Mouse (Mus musculus) midbrain, embryonic 11.5 days (tissue): Measurements from ENCODE around the gene Disc1. TPM values are rescaled to one million over a fixed set of nuclear protein-coding genes. Genes with fewer than 3 reads are reported as not detected.

ENCODE experiments used
- ATAC-seq: fragments of 200-750 bp; cut with Nextera tagmentation; 2 replicates; pipeline ENCODE4 v1.8.0; 2017; ENCODE audit warnings: moderate TSS enrichment, moderate library complexity; ENCODE audit not compliant: low FRiP score
- DNase-seq: peaks from one replicate; pipeline ENCODE4 v3.0.0; 2015; ENCODE audit warnings: low spot score; ENCODE audit errors: missing footprints
- H3K27ac ChIP-seq: fragments of 300-500 bp; sonication (generic); 2 replicates; pipeline ENCODE4 v1.5.1; 2014; ENCODE audit warnings: low read depth, low read length
- H3K27me3 ChIP-seq: fragments of 300-500 bp; sonication (generic); 2 replicates; pipeline ENCODE4 v1.6.1; 2014; ENCODE audit warnings: mild to moderate bottlenecking, low read length, moderate library complexity, mixed read lengths; ENCODE audit not compliant: control insufficient read depth, insufficient read depth
- H3K36me3 ChIP-seq: fragments of 300-500 bp; sonication (generic); 2 replicates; pipeline ENCODE4 v1.6.1; 2014; ENCODE audit warnings: mild to moderate bottlenecking, low read length, moderate library complexity, mixed read lengths; ENCODE audit not compliant: control insufficient read depth, insufficient read depth
- H3K4me1 ChIP-seq: fragments of 300-500 bp; sonication (generic); 2 replicates; pipeline ENCODE4 v1.6.1; 2014; ENCODE audit warnings: low read length; ENCODE audit not compliant: control insufficient read depth, insufficient read depth
- H3K4me2 ChIP-seq: fragments of 300-500 bp; sonication (generic); 2 replicates; pipeline ENCODE4 v1.6.1; 2014; ENCODE audit warnings: mild to moderate bottlenecking, moderate library complexity
- H3K4me3 ChIP-seq: fragments of 300-500 bp; sonication (generic); 2 replicates; pipeline ENCODE4 v1.5.1; 2014; ENCODE audit warnings: low read depth, low read length
- H3K9ac ChIP-seq: fragments of 300-500 bp; sonication (generic); 2 replicates; pipeline ENCODE4 v1.6.1; 2014; ENCODE audit warnings: low read length
- H3K9me3 ChIP-seq: fragments of 300-500 bp; sonication (generic); 2 replicates; pipeline ENCODE4 v1.6.1; 2016; ENCODE audit warnings: low read length; ENCODE audit not compliant: control insufficient read depth
- WGBS: fragments of 180-500 bp; shearing (Covaris S2); extraction: QIAGEN DNeasy Blood & Tissue Kit; methylation state at CpG from one replicate; pipeline ENCODE4 v1.1.7; 2014; 5-methylcytosine and 5-hydroxymethylcytosine counted together
- polyA plus RNA-seq: library from polyadenylated mRNA; unstranded; fragments of >200 nt; fragmentation: Nextera tagmentation; extraction: Ambion mirVana; gene quantifications from 2 replicates; pipeline ENCODE4 v1.2.1, GENCODE M21; 2014

Gene Disc1
- polyA plus RNA-seq, 1 experiment from 2014 or later, result 0.82 TPM

DNA sequence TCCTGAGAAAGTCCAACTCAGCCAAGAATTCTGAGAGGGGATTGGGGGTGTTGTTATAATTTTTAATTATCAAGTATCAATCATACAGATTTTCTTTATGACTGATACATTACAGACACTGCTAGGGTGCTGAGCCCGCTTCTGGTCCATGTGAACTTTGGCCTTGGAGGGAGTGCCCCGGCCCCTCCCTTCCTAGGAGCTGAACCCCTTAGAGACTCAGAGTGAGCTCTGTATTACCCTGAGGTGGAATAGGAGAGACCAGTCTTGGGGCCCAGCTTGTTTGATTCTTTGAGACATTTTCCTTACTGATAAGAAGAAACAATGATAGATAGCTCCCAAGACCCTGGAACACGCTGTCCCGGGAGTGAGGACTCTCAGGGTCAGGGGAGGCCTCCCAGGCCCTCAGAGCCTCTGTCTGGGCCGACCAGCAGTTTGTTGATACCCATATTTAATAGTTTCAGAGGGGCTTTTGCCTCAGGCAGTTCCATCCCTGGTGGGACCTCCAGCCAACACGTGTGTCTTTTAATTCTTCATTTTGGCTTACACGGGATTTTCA is 192.8 kb downstream of the Disc1 start:
- H3K9me3 ChIP-seq, result no peaks in the 10 kb centered on the region
- no peaks in the 10 kb centered on the region for H3K36me3 ChIP-seq
- H3K27ac ChIP-seq, result no peak overlapping the region
- H3K9ac ChIP-seq, result no peak overlapping the region
- no peak overlapping the region for H3K4me3 ChIP-seq
- H3K4me1 ChIP-seq, result peaks cover 4% of the 10 kb centered on the region
- ATAC-seq (no peak), DNase-seq (no peak)
- WGBS, result 50% methylated on average over 7 of the region's 7 CpGs
- H3K4me2 ChIP-seq, result no peak overlapping the region
- H3K27me3 ChIP-seq, result 0 out of 2 replicates have a peak, but pooled peaks cover 2% of the 10 kb centered on the region

DNA sequence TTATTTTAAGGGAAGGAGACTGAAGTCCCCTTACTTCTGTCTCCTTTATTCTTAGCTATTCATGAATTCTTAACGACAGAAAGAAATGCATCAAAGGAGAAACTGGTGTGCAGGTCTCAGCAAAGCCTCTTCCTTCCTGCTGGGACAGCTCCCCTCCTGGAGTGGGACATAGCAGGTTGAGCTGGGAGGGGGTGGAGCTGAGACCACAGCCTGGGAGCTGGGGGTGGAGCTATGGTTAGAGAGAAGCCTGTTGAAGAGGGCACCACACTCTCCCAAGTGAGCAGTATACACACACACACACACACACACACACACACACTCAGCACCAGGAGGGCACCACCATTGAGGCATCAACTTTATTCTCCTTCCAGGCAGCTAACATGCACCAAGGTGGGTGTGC is 193.4 kb downstream of the Disc1 start:
- WGBS, result 0% methylated on average over 1 of the region's 1 CpGs
- Histone ChIP-seq H3K4me2 (no peak overlapping the region), H3K27me3 (0 out of 2 replicates have a peak, but pooled peaks cover 2% of the 10 kb centered on the region), H3K4me3 (no peak overlapping the region), H3K9me3 (no peaks in the 10 kb centered on the region), H3K36me3 (no peaks in the 10 kb centered on the region), H3K9ac (no peak overlapping the region), H3K27ac (no peak overlapping the region), H3K4me1 (no peaks in the 10 kb centered on the region; the same call in 1 of the 2 replicates)
- ATAC-seq (no peak), DNase-seq (no peak)

DNA sequence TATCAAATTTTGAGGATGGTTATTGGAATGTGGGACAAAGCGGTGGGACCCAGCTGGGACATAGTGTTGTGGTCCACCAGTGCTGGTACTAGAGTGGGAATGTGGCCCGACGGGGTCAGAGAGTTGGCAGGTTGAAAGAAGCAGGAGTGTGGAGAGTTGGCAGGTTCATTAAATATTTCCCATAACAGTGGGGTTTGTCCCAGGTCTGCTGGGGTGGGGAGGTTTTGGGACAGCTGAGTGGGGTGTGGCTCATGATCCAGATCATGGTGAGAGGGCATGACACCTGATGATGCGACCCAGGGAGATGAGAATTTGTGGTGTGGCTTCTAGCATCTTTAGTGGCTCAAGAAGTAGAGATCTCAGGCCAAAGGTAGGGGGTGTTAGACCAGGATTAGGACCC is 199.0 kb downstream of the Disc1 start:
- DNase-seq (no peak), ATAC-seq (no peak)
- H3K27ac ChIP-seq, result no peak overlapping the region
- H3K9me3 ChIP-seq, result no peaks in the 10 kb centered on the region
- WGBS, result 93% methylated on average over 4 of the region's 4 CpGs
- no peak overlapping the region for H3K4me2 ChIP-seq
- H3K9ac ChIP-seq, result no peak overlapping the region
- no peak overlapping the region for H3K4me3 ChIP-seq
- 0 out of 2 replicates have a peak, but pooled peaks cover 2% of the 10 kb centered on the region for H3K27me3 ChIP-seq
- H3K36me3 ChIP-seq, result no peaks in the 10 kb centered on the region
- peaks cover 20% of the 10 kb centered on the region for H3K4me1 ChIP-seq

DNA sequence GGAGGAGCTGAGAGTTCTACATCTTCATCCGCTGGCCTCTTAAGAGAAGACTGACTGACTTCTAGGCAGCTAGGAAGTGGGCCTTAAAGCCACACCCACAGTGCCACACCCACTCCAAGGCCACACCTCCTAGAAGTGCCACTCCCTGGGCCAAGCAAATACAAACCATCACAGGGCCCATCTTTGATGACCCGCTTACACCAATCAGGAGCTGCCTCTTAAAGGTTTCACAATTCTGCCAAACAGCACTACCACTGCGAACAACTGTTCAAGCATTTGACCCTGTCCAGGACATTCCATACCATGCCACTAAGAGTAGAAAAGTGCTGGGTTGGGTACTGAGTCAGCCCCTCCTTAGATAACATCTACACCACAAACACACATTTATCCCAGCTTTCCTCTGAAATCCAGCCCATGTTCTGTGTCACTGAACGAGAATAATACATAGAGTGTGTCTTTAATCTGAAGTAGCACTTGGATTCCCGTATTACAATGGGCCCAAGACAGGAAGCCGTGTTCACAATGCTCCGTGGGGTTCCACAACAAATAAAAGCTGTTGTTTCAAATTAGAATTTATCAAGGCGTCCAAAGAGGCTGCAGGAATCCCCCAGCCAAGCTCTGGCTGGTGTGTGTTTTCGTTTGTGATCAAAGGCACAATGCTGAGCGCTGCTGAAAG is 199.6 kb downstream of the Disc1 start:
- peaks cover 20% of the 10 kb centered on the region for H3K4me1 ChIP-seq
- 21% methylated on average over 10 of the region's 10 CpGs for WGBS
- peak overlapping the region; percentile 65 for H3K9ac ChIP-seq
- H3K27ac ChIP-seq, result peak overlapping the region; percentile 87
- ATAC-seq, result peak; percentile 47; the same call in 1 of the 2 replicates
- H3K9me3 ChIP-seq, result no peaks in the 10 kb centered on the region
- H3K27me3 ChIP-seq, result 0 out of 2 replicates have a peak, but pooled peaks cover 2% of the 10 kb centered on the region
- peak overlapping the region; percentile 34 for H3K4me3 ChIP-seq
- DNase-seq, result peak; percentile 85
- no peaks in the 10 kb centered on the region for H3K36me3 ChIP-seq
- peak overlapping the region; percentile 73 for H3K4me2 ChIP-seq

DNA sequence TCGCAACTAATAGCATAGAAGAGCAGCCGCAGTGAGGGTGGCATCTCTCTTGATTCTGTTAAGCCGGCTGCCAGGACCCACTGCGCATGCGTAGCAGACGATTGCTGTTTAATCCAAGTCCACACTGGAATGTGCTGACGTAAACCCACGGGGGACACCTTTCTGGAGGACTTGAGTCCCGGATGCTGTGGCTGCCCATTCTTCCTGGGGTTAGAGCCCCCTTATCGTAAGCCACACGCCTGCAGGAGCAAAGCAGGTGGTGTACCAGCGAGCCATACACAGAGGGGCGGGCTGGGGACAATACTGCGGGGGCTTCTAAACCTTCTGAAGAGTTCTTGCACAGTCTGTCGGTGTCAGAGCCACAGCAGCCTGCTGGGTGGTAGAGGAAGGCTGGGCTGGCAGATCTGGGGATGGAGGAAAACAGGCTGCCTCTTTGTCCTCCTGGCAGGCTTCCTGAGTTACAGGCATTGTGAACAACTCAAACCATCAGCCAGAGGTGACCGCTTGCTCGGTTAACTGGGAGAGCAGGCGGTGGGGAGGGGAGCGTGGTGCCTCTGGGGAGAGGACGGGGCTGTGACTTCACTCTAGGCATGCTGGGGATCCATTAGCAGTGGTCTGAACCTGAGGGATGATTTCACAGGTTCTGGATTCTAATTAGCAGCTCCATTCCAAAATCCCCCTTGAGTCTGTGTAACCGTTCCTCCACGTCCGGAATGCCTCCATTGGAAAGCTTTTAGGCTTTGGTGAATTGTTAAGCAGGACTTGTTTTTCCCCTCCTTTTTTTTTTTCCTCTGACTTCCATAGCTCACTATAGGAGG is 200.4 kb downstream of the Disc1 start:
- 4% methylated on average over 23 of the region's 23 CpGs for WGBS
- ATAC-seq (peak; percentile 74), DNase-seq (peak; percentile 99)
- H3K4me2 ChIP-seq, result peak overlapping the region; percentile 73
- peak overlapping the region; percentile 34 for H3K4me3 ChIP-seq
- peak overlapping the region; percentile 87 for H3K27ac ChIP-seq
- peak overlapping the region; percentile 65 for H3K9ac ChIP-seq
- no peaks in the 10 kb centered on the region for H3K36me3 ChIP-seq
- H3K4me1 ChIP-seq, result peaks cover 20% of the 10 kb centered on the region
- 0 out of 2 replicates have a peak, but pooled peaks cover 2% of the 10 kb centered on the region for H3K27me3 ChIP-seq
- no peaks in the 10 kb centered on the region for H3K9me3 ChIP-seq

DNA sequence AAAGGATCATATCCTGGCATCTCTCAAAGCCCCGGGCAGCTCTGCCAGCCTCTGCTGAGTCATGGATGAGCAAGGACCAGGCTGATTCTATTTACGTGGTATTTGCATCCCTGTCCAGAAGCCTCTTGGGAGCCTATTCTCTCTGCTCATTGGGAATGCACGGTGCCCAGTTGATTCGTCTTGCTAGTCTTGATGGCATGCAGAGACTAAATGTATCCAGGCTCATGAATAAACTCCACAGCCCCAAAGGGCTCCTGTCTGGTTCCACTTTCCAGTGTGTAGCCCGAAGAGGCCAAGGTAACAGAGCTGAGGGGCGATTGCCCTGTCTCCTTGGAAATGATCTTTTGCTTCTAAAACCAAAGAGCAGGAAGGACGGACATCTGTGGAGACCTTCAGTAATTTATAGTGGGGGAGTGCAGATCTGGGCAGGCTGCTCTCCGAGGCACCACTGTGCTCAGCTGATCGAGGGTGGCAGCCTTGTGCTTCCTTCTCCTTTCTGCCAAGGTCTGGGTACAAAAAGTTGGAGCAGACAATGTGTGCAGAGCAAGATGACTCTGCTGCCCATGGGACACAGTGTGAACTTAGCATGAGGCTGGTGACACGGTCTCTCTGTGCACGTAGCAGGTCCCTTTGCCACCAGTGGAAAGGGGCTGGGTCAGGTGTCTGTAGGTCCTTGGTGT is 201.2 kb downstream of the Disc1 start:
- 35% methylated on average over 11 of the region's 11 CpGs for WGBS
- H3K4me2 ChIP-seq, result peak overlapping the region; percentile 73
- H3K4me3 ChIP-seq, result no peak overlapping the region; the same call in 1 of the 2 replicates
- DNase-seq, result peak; percentile 92
- H3K36me3 ChIP-seq, result no peaks in the 10 kb centered on the region
- 0 out of 2 replicates have a peak, but pooled peaks cover 2% of the 10 kb centered on the region for H3K27me3 ChIP-seq
- peak overlapping the region; percentile 65; the same call in 1 of the 2 replicates for H3K9ac ChIP-seq
- no peaks in the 10 kb centered on the region for H3K9me3 ChIP-seq
- ATAC-seq, result peak; percentile 83
- peaks cover 20% of the 10 kb centered on the region for H3K4me1 ChIP-seq
- H3K27ac ChIP-seq, result peak overlapping the region; percentile 87; the same call in 1 of the 2 replicates

DNA sequence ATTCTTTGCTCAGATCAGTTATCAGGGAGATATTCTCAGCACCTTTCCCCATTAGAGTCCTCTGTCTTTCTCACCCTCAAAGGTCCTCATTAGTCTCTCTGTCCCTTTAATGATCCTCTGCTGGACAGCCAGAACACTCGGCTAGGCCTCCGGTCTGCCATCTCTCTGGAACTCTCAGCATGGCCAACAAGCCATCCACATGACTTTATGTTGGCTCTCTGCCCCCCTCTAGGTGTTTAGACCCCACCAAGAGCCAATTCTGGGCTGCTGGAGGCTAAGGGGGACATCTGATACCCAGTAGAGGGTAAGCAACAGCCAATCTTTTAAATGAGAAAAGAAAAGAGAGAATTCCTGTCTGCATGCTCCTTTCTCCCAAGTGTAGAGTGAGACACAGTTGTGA is 203.7 kb downstream of the Disc1 start:
- Histone ChIP-seq H3K9me3 (no peaks in the 10 kb centered on the region), H3K4me1 (peaks cover 20% of the 10 kb centered on the region), H3K27ac (no peak overlapping the region), H3K9ac (no peak overlapping the region), H3K27me3 (no peaks in the 10 kb centered on the region), H3K4me2 (no peak overlapping the region), H3K36me3 (no peaks in the 10 kb centered on the region), H3K4me3 (no peak overlapping the region)
- no peak for ATAC-seq
- 65% methylated on average over 2 of the region's 2 CpGs for WGBS
- no peak for DNase-seq

DNA sequence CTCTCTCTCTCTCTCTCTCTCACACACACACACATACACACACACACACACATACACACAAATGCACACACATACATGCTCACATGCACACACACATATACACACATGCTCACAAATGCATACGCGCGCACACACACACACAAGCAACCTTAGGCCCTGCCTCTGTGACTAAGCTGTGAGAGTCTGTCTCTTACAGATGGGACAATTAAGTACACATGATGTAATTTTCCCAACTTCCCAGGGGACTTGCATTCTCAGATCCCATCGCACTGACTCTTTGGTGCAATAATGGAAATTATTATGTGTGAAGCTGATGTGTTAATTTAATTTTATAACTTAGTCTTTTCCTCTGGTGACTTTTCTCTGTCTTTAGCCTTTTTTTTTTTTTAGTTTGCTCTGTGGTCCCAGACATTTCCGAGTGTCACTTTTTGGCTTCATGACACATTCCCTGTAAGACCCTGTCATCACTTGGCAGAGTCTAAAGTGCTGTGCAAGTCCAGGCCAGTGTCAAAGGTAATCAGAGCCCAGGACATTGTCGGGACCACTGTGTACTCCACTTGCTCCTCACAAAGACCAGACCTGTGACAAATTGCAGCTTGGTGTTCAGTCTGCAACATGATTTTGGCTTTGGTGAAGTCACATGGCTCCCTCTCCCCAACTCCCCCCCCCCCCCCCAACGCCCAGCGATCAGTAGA is 205.0 kb downstream of the Disc1 start:
- Histone ChIP-seq H3K4me2 (no peak overlapping the region), H3K4me3 (no peak overlapping the region), H3K27ac (no peak overlapping the region), H3K36me3 (no peaks in the 10 kb centered on the region), H3K9ac (no peak overlapping the region), H3K27me3 (no peaks in the 10 kb centered on the region), H3K9me3 (no peaks in the 10 kb centered on the region), H3K4me1 (peaks cover 15% of the 10 kb centered on the region)
- no peak for ATAC-seq
- WGBS, result 84% methylated on average over 7 of the region's 8 CpGs
- no peak for DNase-seq
